Mouse (Mus musculus): ENCODE measurements around the gene Dpf2.

- TF ChIP-seq CTCF (IDR thresholded peaks at IDR 0.05; ENCODE audit: borderline replicate concordance, extremely low read depth, insufficient read depth, insufficient read length) (no peak), POLR2A (IDR thresholded peaks at IDR 0.05; ENCODE audit: borderline replicate concordance, extremely low read depth, insufficient read depth, insufficient read length, poor library complexity, severe bottlenecking) (no peak)
Measured at GRCm38 (mm10) chr19:5945891-5946290, 33.1 kb upstream of the Dpf2 start.
